Mouse (Mus musculus): ENCODE measurements around the gene Tfap4. TPM values are rescaled to one million over a fixed set of nuclear protein-coding genes. Genes with fewer than 3 reads are reported as not detected.

The Tfap4 gene
- polyA plus RNA-seq, 1 experiment from 2014 or later: 16.1 TPM

DNA sequence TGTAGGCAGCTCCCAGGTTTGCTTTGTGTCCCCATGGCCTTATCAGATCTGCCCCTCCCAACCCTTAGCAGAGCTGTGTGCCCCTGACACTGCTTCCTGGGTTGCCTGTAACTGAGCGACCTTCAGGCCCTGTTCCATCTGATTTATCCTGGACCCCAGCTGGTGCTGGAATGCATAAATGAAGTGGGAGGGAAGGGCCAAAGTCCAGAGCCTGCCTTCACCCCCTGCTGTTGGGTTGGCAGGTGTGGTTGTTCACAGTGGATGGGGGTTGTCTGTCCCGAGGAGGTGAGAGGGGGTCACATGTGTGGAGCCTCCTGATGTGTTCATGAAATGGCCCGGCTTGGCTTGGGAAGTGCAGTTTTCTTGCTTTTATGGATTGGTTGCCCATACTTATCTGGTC, 42.5 kb upstream of the Tfap4 start:
- H3K4me1 ChIP-seq (ENCODE audit: control insufficient read depth, insufficient read depth, low read length): peaks cover 93% of the 10 kb centered on the region
- no peak overlapping the region for H3K4me2 ChIP-seq (ENCODE audit: low read depth)
- peak overlapping the region; percentile 70; the same call in 1 of the 2 replicates for H3K27ac ChIP-seq (ENCODE audit: low read depth, low read length)
- H3K4me3 ChIP-seq (ENCODE audit: low read depth, low read length): no peak overlapping the region
- H3K27me3 ChIP-seq (ENCODE audit: control insufficient read depth, insufficient read depth, low read length): no peaks in the 10 kb centered on the region
- no peaks in the 10 kb centered on the region for H3K9me3 ChIP-seq (ENCODE audit: control insufficient read depth, low read length)
- WGBS: 14% methylated on average over 3 of the region's 3 CpGs
- H3K36me3 ChIP-seq (ENCODE audit: control insufficient read depth, insufficient read depth, low read length): no peaks in the 10 kb centered on the region
- ATAC-seq (ENCODE audit: insufficient read depth, low FRiP score, low TSS enrichment) (no peak), DNase-seq (ENCODE audit: low spot score) (no peak)
- H3K9ac ChIP-seq (ENCODE audit: low read length): peak overlapping the region; percentile 10

GRCm38 (mm10) chr16:4600701-4601310, 41.2 kb upstream of the Tfap4 start:
- DNase-seq (ENCODE audit: low spot score) (no peak), ATAC-seq (ENCODE audit: insufficient read depth, low FRiP score, low TSS enrichment) (no peak)
- 77% methylated on average over 9 of the region's 9 CpGs for WGBS
- Histone ChIP-seq H3K27me3 (ENCODE audit: control insufficient read depth, insufficient read depth, low read length) (no peaks in the 10 kb centered on the region), H3K9me3 (ENCODE audit: control insufficient read depth, low read length) (no peaks in the 10 kb centered on the region), H3K4me1 (ENCODE audit: control insufficient read depth, insufficient read depth, low read length) (peaks cover 93% of the 10 kb centered on the region), H3K4me3 (ENCODE audit: low read depth, low read length) (no peak overlapping the region), H3K36me3 (ENCODE audit: control insufficient read depth, insufficient read depth, low read length) (no peaks in the 10 kb centered on the region), H3K27ac (ENCODE audit: low read depth, low read length) (peak overlapping the region; percentile 46; the same call in 1 of the 2 replicates), H3K4me2 (ENCODE audit: low read depth) (no peak overlapping the region), H3K9ac (ENCODE audit: low read length) (no peak overlapping the region)

DNA sequence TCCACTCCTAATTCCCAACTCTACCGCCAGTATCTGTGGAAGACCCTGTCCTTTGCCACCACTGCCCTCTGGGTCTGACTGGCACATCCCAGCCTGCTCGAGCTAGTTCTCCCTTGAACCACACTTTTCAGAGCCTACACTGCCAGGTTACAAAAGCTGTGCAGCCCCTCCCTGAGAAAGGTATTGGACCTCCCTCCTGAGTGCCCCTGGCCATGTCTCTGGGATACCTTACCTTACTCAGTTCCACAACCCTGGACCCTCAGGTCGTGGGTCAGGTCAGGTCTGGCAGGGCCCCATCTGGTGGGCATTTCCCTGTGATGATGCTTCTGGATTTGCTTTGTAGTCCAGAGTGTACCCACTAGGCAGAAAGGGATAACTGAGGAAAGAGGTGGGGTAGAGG, 40.0 kb upstream of the Tfap4 start:
- no peak for DNase-seq (ENCODE audit: low spot score)
- 74% methylated on average over 3 of the region's 3 CpGs for WGBS
- Histone ChIP-seq H3K9me3 (ENCODE audit: control insufficient read depth, low read length) (no peaks in the 10 kb centered on the region), H3K4me3 (ENCODE audit: low read depth, low read length) (no peak overlapping the region), H3K27ac (ENCODE audit: low read depth, low read length) (no peak overlapping the region), H3K9ac (ENCODE audit: low read length) (no peak overlapping the region), H3K27me3 (ENCODE audit: control insufficient read depth, insufficient read depth, low read length) (no peaks in the 10 kb centered on the region), H3K4me2 (ENCODE audit: low read depth) (no peak overlapping the region), H3K4me1 (ENCODE audit: control insufficient read depth, insufficient read depth, low read length) (peaks cover 84% of the 10 kb centered on the region), H3K36me3 (ENCODE audit: control insufficient read depth, insufficient read depth, low read length) (no peaks in the 10 kb centered on the region)
- ATAC-seq (ENCODE audit: insufficient read depth, low FRiP score, low TSS enrichment): no peak

GRCm38 (mm10) chr16:4598891-4599543, 39.4 kb upstream of the Tfap4 start:
- peak overlapping the region; percentile 99 for H3K4me2 ChIP-seq (ENCODE audit: low read depth)
- peaks cover 78% of the 10 kb centered on the region for H3K4me1 ChIP-seq (ENCODE audit: control insufficient read depth, insufficient read depth, low read length)
- no peaks in the 10 kb centered on the region for H3K27me3 ChIP-seq (ENCODE audit: control insufficient read depth, insufficient read depth, low read length)
- H3K9ac ChIP-seq (ENCODE audit: low read length): peak overlapping the region; percentile 26; the same call in 1 of the 2 replicates
- H3K27ac ChIP-seq (ENCODE audit: low read depth, low read length): peak overlapping the region; percentile 34; the same call in 1 of the 2 replicates
- H3K4me3 ChIP-seq (ENCODE audit: low read depth, low read length): 0 out of 2 replicates have a peak overlapping the region, but pooled peaks have one; percentile 10
- DNase-seq (ENCODE audit: low spot score) (peak; percentile 63), ATAC-seq (ENCODE audit: insufficient read depth, low FRiP score, low TSS enrichment) (no peak)
- no peaks in the 10 kb centered on the region for H3K36me3 ChIP-seq (ENCODE audit: control insufficient read depth, insufficient read depth, low read length)
- no peaks in the 10 kb centered on the region for H3K9me3 ChIP-seq (ENCODE audit: control insufficient read depth, low read length)
- 18% methylated on average over 6 of the region's 6 CpGs for WGBS

DNA sequence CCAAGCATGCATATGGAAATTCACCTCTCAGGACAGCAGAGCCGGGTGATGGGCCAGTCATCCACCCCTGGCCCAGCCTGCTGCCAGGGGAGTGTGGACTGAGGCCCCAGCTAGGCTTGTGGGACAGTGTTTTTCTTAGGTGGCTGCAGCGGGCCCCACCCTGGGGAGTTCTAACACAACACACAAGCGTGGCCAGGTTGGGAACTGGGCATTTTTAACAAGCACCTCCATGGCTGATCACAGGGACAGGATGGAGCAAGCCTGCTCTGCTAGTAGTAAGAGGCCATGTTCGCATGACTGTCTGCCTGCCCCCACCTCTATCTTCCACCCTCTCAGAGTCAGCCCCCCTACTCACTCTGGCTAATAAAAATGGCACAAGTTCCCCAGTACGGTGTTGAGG, 38.4 kb upstream of the Tfap4 start:
- ATAC-seq (ENCODE audit: insufficient read depth, low FRiP score, low TSS enrichment): no peak
- H3K9me3 ChIP-seq (ENCODE audit: control insufficient read depth, low read length): no peaks in the 10 kb centered on the region
- peaks cover 69% of the 10 kb centered on the region for H3K4me1 ChIP-seq (ENCODE audit: control insufficient read depth, insufficient read depth, low read length)
- no peaks in the 10 kb centered on the region for H3K27me3 ChIP-seq (ENCODE audit: control insufficient read depth, insufficient read depth, low read length)
- no peak overlapping the region for H3K9ac ChIP-seq (ENCODE audit: low read length)
- peak overlapping the region; percentile 99 for H3K4me2 ChIP-seq (ENCODE audit: low read depth)
- WGBS: 56% methylated on average over 5 of the region's 5 CpGs
- peak overlapping the region; percentile 56 for H3K27ac ChIP-seq (ENCODE audit: low read depth, low read length)
- no peak for DNase-seq (ENCODE audit: low spot score)
- no peaks in the 10 kb centered on the region for H3K36me3 ChIP-seq (ENCODE audit: control insufficient read depth, insufficient read depth, low read length)
- H3K4me3 ChIP-seq (ENCODE audit: low read depth, low read length): peak overlapping the region; percentile 4; the same call in 1 of the 2 replicates

- DNase-seq (ENCODE audit: low spot score) (no peak), ATAC-seq (ENCODE audit: insufficient read depth, low FRiP score, low TSS enrichment) (no peak)
- no peaks in the 10 kb centered on the region for H3K27me3 ChIP-seq (ENCODE audit: control insufficient read depth, insufficient read depth, low read length)
- H3K9ac ChIP-seq (ENCODE audit: low read length): peak overlapping the region; percentile 41; the same call in 1 of the 2 replicates
- H3K27ac ChIP-seq (ENCODE audit: low read depth, low read length): no peak overlapping the region
- WGBS: 59% methylated on average over 5 of the region's 7 CpGs
- H3K4me3 ChIP-seq (ENCODE audit: low read depth, low read length): peak overlapping the region; percentile 91
- no peaks in the 10 kb centered on the region for H3K36me3 ChIP-seq (ENCODE audit: control insufficient read depth, insufficient read depth, low read length)
- peaks cover 61% of the 10 kb centered on the region for H3K4me1 ChIP-seq (ENCODE audit: control insufficient read depth, insufficient read depth, low read length)
- H3K4me2 ChIP-seq (ENCODE audit: low read depth): peak overlapping the region; percentile 99
- H3K9me3 ChIP-seq (ENCODE audit: control insufficient read depth, low read length): no peaks in the 10 kb centered on the region
These were observed 37.6 kb upstream of the Tfap4 start for GRCm38 (mm10) chr16:4597296-4597695.

GRCm38 (mm10) chr16:4596836-4597235, 37.2 kb upstream of the Tfap4 start:
- ATAC-seq (ENCODE audit: insufficient read depth, low FRiP score, low TSS enrichment): no peak
- 36% methylated on average over 2 of the region's 2 CpGs for WGBS

DNA sequence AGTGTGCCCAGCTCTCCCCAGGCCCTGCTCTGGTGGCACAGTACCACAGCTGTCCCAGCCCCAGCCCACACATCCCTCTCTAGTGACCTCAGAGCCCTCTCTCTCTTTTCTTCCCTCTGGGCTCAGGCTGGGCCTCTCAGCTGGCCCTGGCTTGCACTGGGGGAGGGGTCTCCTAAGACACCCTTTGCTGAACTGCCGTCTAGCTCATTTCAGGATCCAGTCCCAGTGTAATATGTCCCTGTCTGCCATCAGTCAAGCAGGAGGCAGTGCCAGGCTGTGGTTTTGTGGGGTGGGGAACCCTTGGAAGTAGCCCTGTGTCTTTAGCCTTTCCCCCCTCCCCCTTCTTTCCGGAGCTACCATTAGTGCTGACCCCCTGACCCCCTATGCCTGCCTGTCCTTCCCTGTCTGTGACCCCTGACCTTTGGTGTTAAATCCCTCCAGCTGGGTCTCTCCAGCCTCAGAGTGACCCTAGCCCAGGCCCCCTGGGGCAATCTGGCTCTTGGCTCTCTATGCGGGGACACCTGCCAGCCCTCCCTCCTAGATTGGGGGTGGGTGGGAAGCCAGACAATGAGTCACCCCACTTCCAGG, 36.6 kb upstream of the Tfap4 start:
- DNase-seq (ENCODE audit: low spot score) (peak; percentile 56), ATAC-seq (ENCODE audit: insufficient read depth, low FRiP score, low TSS enrichment) (no peak; the same call in 1 of the 2 replicates)
- H3K36me3 ChIP-seq (ENCODE audit: control insufficient read depth, insufficient read depth, low read length): no peaks in the 10 kb centered on the region
- 2% methylated on average over 3 of the region's 3 CpGs for WGBS
- peak overlapping the region; percentile 99 for H3K4me2 ChIP-seq (ENCODE audit: low read depth)
- peaks cover 54% of the 10 kb centered on the region for H3K4me1 ChIP-seq (ENCODE audit: control insufficient read depth, insufficient read depth, low read length)
- H3K9me3 ChIP-seq (ENCODE audit: control insufficient read depth, low read length): no peaks in the 10 kb centered on the region
- peak overlapping the region; percentile 97 for H3K27ac ChIP-seq (ENCODE audit: low read depth, low read length)
- no peaks in the 10 kb centered on the region for H3K27me3 ChIP-seq (ENCODE audit: control insufficient read depth, insufficient read depth, low read length)
- peak overlapping the region; percentile 94 for H3K9ac ChIP-seq (ENCODE audit: low read length)
- H3K4me3 ChIP-seq (ENCODE audit: low read depth, low read length): peak overlapping the region; percentile 91

More at GRCm38 (mm10) chr16:4596836-4597235, 37.2 kb upstream of the Tfap4 start:
- peaks cover 57% of the 10 kb centered on the region for H3K4me1 ChIP-seq (ENCODE audit: control insufficient read depth, insufficient read depth, low read length)
- peak overlapping the region; percentile 99 for H3K4me2 ChIP-seq (ENCODE audit: low read depth)
- DNase-seq (ENCODE audit: low spot score): no peak
- no peak overlapping the region for H3K27ac ChIP-seq (ENCODE audit: low read depth, low read length)
- H3K36me3 ChIP-seq (ENCODE audit: control insufficient read depth, insufficient read depth, low read length): no peaks in the 10 kb centered on the region
- H3K9ac ChIP-seq (ENCODE audit: low read length): peak overlapping the region; percentile 41; the same call in 1 of the 2 replicates
- H3K27me3 ChIP-seq (ENCODE audit: control insufficient read depth, insufficient read depth, low read length): no peaks in the 10 kb centered on the region
- peak overlapping the region; percentile 91 for H3K4me3 ChIP-seq (ENCODE audit: low read depth, low read length)
- no peaks in the 10 kb centered on the region for H3K9me3 ChIP-seq (ENCODE audit: control insufficient read depth, low read length)
